Mouse (Mus musculus): Measurements from ENCODE around the gene Htr1f. TPM values are rescaled to one million over a fixed set of nuclear protein-coding genes. Genes with fewer than 3 reads are reported as not detected.

The Htr1f gene
- total and polyA plus RNA-seq, 2 experiments = not detected

GRCm38 (mm10) chr16:64875822-64876221 lies 229.8 kb downstream of the Htr1f start:
- TF ChIP-seq POLR2A (IDR thresholded peaks at IDR 0.05; ENCODE audit: extremely low read depth, insufficient read depth, low read length) = no peak
- TF ChIP-seq CTCF (IDR thresholded peaks at IDR 0.05; ENCODE audit: low read depth, low read length) = no peak
- Histone ChIP-seq H3K4me1 (ENCODE audit: control insufficient read depth, insufficient read depth, low read length) (no peaks in the 10 kb centered on the region; the same call in 1 of the 2 replicates), H3K27me3 (ENCODE audit: control insufficient read depth, insufficient read depth, low read length) (no peaks in the 10 kb centered on the region), H3K36me3 (ENCODE audit: control insufficient read depth, insufficient read depth, low read length) (no peaks in the 10 kb centered on the region), H3K27ac (replicated peaks; ENCODE audit: insufficient read depth, low read depth, low read length) (no peak overlapping the region), H3K4me3 (ENCODE audit: insufficient read depth, low read depth, low read length) (no peak overlapping the region), H3K9ac (ENCODE audit: low read depth, low read length) (no peak overlapping the region), H3K79me2 (ENCODE audit: control insufficient read depth, insufficient read depth, low read length) (no peaks in the 10 kb centered on the region)
- WGBS = 100% methylated on average over 1 of the region's 1 CpGs
- DNase-seq (ENCODE audit: extremely low read depth, low read depth, low spot score) = no peak

GRCm38 (mm10) chr16:64875384-64875783 lies 230.3 kb downstream of the Htr1f start:
- H3K4me1 ChIP-seq (ENCODE audit: control insufficient read depth, insufficient read depth, low read length) = no peaks in the 10 kb centered on the region; the same call in 1 of the 2 replicates
- no peak overlapping the region for H3K27ac ChIP-seq (replicated peaks; ENCODE audit: insufficient read depth, low read depth, low read length)
- H3K36me3 ChIP-seq (ENCODE audit: control insufficient read depth, insufficient read depth, low read length) = no peaks in the 10 kb centered on the region
- no peaks in the 10 kb centered on the region for H3K79me2 ChIP-seq (ENCODE audit: control insufficient read depth, insufficient read depth, low read length)
- WGBS = 98% methylated on average over 10 of the region's 10 CpGs
- H3K27me3 ChIP-seq (ENCODE audit: control insufficient read depth, insufficient read depth, low read length) = no peaks in the 10 kb centered on the region
- H3K9ac ChIP-seq (ENCODE audit: low read depth, low read length) = no peak overlapping the region
- DNase-seq (ENCODE audit: extremely low read depth, low read depth, low spot score) = no peak
- no peak overlapping the region for H3K4me3 ChIP-seq (ENCODE audit: insufficient read depth, low read depth, low read length)
- TF ChIP-seq POLR2A (IDR thresholded peaks at IDR 0.05; ENCODE audit: extremely low read depth, insufficient read depth, low read length) = no peak
- no peak for TF ChIP-seq CTCF (IDR thresholded peaks at IDR 0.05; ENCODE audit: low read depth, low read length)
